Mouse (Mus musculus): Measurements from ENCODE around the gene 9530003J23Rik.
"Not testable (repeated sequence)": the region's sequence is repeated elsewhere in the genome, so short reads cannot be mapped to it uniquely, and the experiment has no call there.

The 9530003J23Rik gene

DNA sequence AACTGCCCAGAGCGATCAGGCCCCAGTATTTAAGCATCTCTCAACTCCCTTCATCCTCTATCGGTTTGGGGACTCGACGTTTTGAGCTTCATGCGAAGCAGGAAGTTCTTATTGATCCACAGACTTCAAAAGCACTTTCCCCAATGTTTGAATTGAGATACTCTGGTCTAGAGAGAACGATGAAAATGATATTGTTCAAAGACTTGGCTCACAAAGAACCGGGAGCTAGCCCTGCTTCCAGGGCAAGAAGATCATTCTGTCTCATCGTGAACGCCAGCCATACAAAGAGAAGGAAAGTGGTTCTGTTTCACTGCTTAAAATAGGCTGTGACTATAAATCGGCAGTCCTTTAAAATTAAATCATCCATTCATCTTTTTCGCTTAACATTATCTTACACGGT, at the start of gene 9530003J23Rik:
Gene 9530003J23Rik (minus strand): TSS at position 101 of the 400 bp plus-strand sequence.
- no peak for DNase-seq

DNA sequence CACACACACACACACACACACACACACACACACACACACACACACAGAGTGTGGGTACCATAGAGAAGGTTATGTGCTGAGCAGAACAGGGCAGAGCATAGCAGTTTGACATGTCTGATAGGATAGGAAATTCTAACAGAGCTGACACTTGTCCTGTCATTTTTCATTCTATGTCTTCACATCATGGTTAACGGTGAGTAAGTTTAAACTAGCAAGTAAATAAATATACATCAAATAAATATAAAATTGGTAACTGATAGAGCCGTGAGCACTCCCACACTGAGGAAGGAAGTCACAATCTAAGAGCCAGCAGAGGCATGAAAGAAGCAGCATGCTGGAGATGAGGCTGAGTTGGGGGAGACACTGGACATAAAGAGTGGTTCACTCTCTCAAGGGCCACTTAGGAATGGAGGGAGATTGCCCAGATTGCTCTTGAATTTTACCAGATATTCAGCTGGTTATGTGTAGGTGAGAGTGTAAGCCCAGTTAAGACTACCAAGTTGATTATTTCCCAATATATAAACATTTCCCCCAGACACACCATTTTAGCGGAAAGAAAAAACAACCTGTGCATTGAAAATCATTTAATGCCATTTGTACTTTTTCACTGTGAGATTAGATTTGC, 48.8 kb upstream of the 9530003J23Rik start:
- no peak for DNase-seq

DNA sequence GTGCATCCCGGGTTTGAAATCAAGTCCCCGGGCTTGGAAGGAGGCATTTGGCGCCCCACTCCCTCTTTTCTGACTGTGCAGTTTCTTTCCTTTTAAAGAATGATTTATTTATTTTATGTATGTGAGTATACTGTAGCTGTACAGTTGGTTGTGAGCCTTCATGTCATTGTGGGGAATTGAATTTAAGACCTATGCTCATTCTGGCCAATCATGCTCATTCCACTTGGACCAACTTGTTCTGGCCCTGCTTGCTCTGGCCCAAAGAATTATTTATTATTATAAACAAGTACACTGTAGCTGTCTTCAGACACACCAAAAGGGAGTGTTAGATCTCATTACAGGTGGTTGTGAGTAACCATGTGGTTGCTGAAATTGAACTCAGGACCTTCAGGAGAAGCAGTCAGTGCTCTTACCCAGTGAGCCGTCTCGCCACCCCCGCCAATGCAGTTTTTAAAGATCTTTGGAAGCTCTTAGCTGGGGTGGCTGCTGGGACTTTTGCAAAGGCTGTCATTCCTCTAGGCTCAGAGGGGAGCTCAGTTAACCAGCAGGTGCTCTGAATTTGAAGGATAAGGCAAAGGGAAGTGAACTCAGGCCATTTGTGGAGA, 48.0 kb upstream of the 9530003J23Rik start:
- DNase-seq = no peak

DNA sequence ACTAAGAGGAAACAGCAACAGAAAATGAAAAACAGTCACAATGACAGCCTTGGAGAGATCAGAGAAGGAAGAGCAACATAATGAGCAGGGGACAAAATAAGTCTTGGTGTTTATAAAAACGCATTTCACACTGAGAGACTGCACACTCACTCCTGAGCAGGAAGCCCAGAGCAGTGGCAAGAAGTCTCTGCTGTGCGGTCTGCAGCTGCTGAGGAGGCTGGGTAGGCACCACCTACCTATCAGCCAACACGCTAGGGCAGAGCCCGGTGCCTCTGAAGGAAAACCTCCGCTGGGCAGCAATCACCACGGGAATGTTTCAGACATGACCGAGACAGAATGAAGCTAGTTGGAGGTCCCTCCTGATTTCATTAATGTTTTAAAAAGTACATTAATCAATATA, 47.1 kb upstream of the 9530003J23Rik start:
- DNase-seq = not testable (repeated sequence)

DNA sequence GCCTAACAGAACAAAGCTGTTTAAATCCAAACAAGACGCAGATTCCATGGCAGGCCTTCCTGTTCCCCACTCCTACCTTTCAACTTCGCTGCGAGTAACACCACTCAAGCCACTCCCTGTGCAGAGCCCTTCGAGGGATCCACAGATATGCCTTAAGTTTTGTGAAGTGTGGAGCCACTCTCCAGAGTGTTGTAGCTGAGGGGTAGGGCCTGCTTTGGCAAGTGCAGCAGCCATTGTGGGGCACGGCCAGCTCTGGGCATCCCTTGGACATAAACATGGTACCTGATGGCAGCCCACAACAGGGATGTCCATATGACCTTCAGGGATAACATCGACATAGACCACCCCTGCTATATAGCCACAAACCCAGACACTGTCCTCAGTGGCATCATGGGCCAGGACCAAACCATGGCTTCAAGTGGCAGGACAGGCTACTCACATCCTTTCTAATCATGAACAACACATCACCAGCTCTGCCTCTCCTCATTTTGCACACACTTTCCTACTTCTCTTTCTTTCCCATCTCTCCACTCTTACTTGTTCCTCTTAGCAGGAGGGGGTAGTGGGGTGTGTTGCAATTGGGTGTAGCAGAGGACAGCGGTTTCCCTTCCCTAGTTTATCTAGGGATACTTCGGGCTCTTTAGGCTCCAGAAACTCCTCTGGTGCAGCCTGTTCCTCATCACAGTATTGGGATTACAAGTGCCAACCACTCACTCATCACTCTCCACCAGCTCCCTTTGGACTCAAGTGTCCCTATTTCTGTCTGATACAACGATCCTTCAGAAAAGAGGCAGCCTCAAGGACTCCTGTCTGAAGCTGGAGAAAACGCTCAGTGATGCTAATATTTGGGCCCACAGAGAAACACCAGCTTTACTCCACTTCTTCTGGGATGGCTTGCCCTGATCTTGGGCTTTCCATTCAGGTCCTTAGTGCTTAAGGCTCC, 46.3 kb upstream of the 9530003J23Rik start:
- DNase-seq = no peak

DNA sequence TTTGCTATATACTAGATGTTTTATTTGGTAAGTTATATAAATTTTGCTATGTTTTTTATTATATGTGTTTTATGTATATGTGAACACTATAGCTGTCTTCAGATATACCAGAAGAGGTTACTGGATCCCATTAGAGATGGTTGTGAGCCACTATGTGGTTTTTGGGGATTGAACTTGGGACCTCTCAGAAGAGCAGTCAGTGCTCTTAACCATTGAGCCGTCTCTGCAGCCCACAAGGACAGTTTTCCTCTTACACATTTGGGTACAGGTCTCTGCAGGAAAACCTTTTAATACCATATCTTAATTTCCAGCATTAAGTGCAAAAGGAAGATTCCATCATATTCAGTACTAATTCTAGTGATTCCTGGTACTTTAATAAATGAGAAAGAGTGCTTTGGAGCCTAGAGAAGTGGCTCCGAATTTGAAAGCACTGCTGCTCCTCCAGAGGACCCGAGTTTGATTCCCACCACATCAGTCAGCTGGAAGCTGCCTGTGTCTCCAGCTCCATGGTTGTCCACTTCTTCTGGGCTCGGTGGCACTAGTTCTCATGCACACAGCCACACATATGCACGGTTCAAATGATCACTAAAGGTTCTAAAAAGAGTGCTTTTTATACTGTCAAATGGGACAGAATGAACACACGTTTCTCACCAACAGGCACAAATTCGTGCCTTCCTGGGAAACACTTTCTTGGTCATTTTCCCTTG, 45.5 kb upstream of the 9530003J23Rik start:
- DNase-seq = no peak

DNA sequence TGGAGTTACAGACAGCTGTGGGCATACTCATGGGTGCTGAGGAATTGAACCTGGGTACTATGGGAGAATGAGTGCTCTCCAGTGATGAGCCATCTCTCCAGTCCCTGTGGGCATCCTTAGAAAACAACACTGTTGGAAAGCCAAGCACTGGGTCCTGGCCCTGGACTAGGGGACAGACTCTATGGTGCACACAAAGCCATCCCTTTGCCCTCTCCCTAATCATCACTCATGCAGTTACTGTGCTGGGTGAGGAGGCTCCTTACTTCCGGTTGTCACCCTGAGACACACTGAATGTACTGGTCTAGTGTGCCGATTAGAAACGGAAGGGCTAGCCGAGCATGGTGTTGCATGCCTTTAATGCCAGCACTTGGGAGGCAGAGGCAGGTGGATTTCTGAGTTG, 44.7 kb upstream of the 9530003J23Rik start:
- DNase-seq = not testable (repeated sequence)

DNA sequence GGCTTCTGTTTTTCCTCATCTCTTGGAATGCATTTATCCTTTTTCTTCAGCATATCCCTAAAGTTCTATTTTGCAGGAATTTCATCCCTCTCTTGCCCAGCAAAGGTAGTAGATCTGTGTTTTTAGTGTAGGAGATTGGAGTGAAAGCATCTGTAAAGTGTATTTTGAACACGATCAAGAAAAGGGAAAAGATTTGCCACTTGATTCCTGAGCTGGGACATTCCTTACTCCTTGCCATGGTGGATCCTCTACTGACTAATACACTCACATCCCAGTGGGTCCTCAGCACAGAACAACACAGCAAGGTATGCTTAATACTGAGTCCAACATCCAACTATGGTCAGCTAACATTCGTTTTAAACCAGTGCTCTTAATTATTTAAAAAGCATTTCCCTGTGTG, 44.0 kb upstream of the 9530003J23Rik start:
- DNase-seq = no peak

DNA sequence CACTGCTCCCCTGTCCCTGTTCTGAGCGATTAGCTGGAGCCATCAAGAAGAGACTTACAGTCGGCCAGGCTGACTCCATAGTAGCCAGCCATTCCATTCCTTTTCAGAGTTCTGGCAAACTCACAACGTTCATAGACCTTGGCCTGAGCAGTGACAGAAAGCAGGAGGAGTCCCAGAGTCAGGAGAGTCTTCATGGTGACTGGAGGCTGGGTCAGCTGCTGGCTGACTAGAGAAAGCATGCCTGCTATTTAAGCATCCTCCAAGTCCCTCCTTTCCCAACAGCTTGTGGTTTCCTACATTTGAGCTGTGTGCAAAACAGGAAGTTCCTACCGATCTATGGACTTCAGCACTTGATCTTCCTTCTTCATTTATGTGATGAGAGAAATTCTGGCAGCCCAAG, 43.5 kb upstream of the 9530003J23Rik start, which contains the start of gene Lyz2:
Gene Lyz2 (minus strand): TSS at position 273 of the 400 bp plus-strand sequence.
- DNase-seq = peak; percentile 9 to 10

DNA sequence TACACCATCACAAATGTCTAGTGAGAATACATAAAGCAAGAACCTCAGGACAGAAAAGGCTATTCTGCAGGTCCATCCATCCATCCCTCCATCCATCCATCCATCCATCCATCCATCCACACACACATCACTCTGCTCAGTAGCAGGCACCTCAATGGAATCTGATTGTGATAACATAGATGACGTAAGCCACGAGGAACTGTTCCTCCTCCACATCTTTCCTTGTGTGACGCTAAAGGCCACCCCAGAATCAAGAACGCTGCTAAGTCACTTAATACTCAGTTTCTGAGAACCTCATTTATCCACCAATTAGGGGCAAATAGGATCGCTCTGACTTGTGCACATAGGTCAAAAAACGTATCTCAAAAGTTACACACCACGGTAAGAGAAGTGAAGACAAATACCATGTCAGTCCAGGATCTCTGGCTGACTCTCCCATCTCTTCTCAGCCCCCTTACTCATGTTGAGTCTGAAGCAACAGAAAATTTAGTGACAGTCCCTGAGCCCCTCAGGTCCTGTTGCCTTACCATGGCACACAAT, 42.9 kb upstream of the 9530003J23Rik start:
- DNase-seq = no peak

DNA sequence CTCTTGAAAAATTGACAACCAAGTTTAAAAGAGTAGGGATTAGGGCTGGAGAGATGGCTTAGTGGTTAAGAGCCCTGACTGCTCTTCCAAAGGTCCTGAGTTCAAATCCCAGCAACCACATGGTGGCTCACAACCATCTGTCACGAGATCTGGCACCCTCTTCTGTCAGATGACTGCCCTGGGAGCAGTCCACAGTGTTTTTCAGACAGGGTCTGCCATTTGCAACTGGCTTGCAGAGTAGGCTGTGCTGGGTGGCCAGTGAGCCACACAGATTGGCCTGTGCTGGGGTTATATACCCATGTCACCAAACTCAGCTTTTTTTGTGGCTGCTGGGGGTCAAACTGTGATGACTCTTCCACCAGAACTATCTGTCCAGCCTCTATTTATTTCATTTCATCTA, 41.5 kb upstream of the 9530003J23Rik start:
- peak in 1 of 2 experiments; percentile 8 for DNase-seq

DNA sequence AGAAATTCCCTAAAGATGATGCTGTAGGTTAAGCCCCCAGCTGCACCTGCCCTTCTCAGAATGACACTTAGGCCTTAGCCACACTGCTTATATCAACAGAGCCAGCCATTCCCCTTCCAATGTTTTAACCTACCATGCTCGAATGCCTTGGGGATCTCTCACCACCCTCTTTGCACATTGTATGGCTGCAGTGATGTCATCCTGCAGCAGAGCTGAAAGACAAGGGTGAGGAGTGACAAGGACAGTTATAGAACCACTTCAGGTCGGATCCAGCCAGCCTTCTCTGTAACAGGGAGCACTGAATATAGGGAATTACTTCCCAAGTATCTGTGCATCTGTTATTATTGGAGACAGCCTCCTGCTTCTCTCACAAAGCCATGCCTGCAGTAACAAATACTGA, 40.0 kb upstream of the 9530003J23Rik start:
- DNase-seq = not testable (repeated sequence)

DNA sequence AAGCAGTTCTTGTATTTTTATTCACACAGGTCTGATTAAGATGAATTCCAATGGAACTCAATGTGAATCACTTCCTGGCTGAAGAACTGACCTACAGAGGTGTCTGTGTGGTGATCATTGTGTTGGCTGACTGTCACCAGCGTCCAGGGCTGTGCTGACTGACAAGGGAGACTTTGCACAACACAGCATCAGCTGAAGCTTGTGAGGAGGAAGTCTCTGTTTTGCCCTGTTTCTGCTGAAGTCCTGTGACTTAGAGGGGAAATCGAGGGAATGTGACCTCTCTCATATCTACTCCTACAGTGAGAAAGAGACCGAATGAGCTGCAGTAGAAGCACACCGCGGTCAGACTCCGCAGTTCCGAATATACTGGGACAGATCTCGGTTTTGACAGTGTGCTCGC, 39.3 kb upstream of the 9530003J23Rik start:
- not testable (repeated sequence) for DNase-seq

DNA sequence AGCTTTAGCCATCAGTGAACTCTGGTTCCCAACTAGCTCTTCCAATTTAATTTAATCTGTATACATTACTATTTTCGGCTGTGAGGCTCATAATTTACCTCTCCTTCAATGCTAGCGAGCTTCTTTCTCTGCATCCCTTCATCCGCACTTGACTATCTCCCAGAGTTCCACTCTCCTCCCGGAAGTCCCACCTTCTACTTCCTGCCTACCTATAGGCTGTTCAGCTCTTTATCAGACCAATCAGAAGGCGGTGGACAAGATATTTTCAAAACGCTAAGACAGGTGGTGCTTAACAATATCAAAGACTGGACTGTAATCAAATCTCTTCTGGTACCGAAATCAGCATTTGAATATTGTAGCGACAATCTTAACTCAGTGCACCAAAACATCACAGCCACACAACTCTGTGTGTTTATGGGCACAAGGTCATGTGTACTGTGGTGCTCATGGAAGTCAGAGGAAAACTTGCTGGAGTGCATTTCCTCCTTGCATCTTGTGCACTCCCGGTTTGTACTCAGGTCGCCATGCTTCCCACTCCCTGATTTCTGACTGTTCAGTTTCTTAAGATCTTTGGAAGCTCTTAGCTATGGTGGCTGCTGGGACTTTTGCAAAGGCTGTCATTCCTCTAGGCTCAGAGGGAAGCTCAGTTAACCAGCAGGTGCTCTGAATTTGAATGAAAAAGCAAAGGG, 37.3 kb upstream of the 9530003J23Rik start:
- peak in 1 of 2 experiments; percentile 5 for DNase-seq

DNA sequence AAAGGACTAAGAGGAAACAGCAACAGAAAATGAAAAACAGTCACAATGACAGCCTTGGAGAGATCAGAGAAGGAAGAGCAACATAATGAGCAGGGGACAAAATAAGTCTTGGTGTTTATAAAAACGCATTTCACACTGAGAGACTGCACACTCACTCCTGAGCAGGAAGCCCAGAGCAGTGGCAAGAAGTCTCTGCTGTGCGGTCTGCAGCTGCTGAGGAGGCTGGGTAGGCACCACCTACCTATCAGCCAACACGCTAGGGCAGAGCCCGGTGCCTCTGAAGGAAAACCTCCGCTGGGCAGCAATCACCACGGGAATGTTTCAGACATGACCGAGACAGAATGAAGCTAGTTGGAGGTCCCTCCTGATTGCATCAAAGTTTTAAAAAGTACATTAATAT, 36.1 kb upstream of the 9530003J23Rik start:
- DNase-seq = not testable (repeated sequence)

DNA sequence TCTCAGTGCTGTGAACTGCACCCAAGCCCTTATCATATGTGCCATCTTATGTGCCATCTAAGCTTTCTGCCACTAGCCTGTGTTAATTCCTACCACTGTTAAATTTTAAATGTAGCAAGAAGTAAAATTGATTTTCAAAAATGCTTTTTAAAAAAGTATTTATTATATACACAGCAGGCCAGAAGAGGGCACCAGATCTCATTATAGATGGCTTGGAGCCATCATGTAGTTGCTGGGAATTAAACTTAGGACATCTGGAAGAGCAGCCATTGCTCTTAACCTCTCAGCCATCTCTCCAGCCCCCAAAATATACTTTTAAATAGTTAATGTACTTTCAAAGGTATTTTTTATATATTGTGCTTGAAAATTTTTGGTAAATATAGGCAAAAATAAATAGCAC, 33.5 kb upstream of the 9530003J23Rik start:
- DNase-seq = no peak

DNA sequence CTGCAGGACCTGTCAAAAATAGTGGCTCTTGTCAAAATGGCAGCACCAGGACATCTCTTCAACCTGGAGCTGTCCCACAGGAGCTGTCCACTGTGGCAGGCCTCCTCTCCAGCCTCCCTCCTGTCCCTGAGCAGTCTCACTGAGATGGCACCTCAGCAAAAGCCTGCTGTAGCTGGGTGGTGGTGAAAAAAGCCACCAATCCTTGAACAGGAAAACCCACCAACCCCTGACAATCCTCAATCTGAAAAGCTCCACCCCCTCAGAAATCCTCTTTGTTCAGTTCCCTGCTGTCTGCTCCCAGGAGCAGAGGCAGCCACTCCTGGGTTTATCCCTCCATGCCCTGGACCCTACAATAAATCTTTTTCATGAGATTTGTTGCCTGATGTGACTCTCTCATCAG, 21.4 kb upstream of the 9530003J23Rik start:
- no peak for DNase-seq

DNA sequence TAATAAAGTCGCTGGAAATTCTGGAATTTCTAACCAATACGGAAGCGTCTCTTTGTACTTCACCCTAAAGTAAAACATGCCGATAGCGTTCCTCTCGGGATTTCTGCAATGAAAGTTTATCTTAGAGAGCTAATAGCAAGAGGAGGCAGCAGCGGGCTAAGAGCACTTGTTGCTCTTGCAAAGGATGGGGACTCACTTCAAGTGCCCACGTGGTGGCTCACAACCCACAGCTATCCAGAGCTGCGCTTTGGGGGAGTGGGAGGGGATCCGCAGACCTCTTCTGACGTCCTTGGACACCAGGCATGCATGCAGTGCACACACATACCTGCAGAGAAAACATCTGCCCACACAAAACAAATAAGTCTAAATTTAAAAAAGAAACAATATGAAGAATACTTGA, 2.6 kb downstream of the 9530003J23Rik start:
- no peak for DNase-seq

DNA sequence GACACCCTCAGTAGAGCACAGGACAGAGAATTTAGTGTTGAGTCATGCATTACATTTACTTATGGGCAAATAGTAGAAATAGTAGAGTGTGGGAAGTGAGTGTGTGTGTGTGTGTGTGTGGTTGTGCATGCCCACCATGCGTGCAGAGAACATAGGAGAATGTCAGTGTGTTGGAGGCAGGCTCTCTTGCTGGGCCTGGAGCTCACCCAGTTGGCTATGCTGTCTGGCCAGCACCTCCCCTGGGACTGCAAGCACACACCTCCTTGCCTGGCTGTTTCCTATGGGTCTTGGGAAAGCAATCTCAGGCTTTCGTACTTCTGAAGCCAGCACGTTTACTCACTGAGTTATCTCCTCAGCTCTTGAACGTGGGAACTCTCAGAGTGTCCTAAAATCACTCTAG, 3.7 kb downstream of the 9530003J23Rik start:
- no peak for DNase-seq

DNA sequence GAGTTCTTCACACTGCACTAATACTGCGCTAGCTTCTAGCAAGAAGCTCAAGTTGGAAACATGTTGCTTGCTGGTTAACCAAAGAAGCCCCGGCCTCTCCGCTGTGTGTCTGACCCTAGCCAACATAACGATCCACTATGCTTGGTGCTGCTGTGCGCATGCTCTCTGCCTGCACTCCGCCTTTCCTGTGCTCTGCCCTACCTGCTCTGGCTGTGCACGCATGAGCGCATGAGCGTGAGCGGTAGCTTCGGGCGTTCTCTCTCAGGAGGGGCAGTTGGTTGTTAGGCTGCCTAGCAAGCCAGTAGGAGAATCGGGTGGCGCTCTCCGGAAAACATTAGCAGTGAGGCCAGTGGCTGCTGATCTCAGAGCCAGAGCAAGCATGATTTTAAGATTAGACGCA, 8.7 kb downstream of the 9530003J23Rik start:
- no peak for DNase-seq

DNA sequence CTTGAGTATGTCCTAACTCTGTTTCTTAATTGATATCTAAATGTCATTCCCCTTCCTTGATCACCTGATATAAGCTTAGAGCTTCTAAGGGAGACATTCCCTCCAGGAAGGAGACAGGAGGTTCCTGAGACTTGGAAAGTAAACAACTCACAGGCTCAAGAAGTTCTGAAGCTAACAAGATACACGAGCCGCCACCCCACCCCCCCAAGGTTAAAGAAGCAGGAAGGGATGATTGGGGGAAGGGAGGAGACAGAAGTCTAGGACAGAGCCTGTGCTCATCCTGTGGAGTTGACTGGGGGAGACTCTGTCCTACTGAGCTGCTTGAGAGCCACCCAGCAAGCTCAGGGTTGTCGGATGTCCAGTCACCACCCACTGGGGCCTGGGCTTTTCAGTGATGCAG, 12.5 kb downstream of the 9530003J23Rik start:
- no peak for DNase-seq

DNA sequence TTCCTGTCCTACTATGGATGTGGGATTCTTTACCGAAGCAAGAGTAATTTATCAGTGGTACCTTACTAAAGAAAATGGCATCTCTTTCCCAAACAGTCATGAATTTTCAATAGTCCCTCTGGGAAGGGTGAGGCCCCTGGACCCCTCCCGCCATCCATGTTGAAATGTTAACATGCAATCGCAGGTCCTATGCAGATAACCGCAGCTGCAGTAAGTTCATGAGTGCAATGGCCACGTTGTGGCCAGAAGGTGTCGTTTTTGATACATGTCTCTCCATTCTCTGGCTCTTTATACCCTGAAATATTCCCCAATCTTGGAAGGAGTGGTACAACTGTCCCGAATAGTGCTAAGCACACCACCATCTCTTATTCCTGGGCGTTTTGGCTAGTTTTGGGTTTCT, 13.4 kb downstream of the 9530003J23Rik start:
- peak in 1 of 2 experiments; percentile 18 for DNase-seq

Measured in cerebellum, postnatal 10 days (tissue).